Mouse (Mus musculus) kidney, embryonic 16.5 days (tissue): ENCODE data around the gene BC048403. TPM values are rescaled to one million over a fixed set of nuclear protein-coding genes. Genes with fewer than 3 reads are reported as not detected.

Experiments used
- ATAC-seq: fragments of 200-750 bp; cut with Nextera tagmentation; 2 replicates; pipeline ENCODE4 v1.8.0; 2017; ENCODE audit warnings: moderate TSS enrichment; ENCODE audit not compliant: low FRiP score, low TSS enrichment
- H3K27ac ChIP-seq: fragments of 300-500 bp; sonication (generic); 2 replicates; pipeline ENCODE4 v1.5.1; 2014; ENCODE audit warnings: low read length
- H3K27me3 ChIP-seq: fragments of 300-500 bp; sonication (generic); 2 replicates; pipeline ENCODE4 v1.6.1; 2014; ENCODE audit warnings: low read length, control low read depth, mixed read lengths; ENCODE audit not compliant: insufficient read depth
- H3K36me3 ChIP-seq: fragments of 300-500 bp; sonication (generic); 2 replicates; pipeline ENCODE4 v1.6.1; 2014; ENCODE audit warnings: low read length, control low read depth, mixed read lengths; ENCODE audit not compliant: insufficient read depth
- H3K4me1 ChIP-seq: fragments of 300-500 bp; sonication (generic); 2 replicates; pipeline ENCODE4 v1.6.1; 2014; ENCODE audit warnings: low read length, control low read depth, mixed read lengths; ENCODE audit not compliant: insufficient read depth
- H3K4me2 ChIP-seq: fragments of 300-500 bp; sonication (generic); replicated peaks from 2 replicates; pipeline ENCODE4 v1.6.1; 2014; ENCODE audit warnings: low read depth, low read length
- H3K4me3 ChIP-seq: fragments of 300-500 bp; sonication (generic); 2 replicates; pipeline ENCODE4 v1.5.1; 2014; ENCODE audit warnings: mild to moderate bottlenecking, low read length
- H3K9ac ChIP-seq: fragments of 300-500 bp; sonication (generic); replicated peaks from 2 replicates; pipeline ENCODE4 v1.6.1; 2014; ENCODE audit warnings: low read length
- H3K9me3 ChIP-seq: fragments of 300-500 bp; sonication (generic); 2 replicates; pipeline ENCODE4 v1.6.1; 2016; ENCODE audit warnings: low read length, control low read depth
- WGBS: fragments of 180-500 bp; shearing (Covaris S2); extraction: QIAGEN DNeasy Blood & Tissue Kit; methylation state at CpG from one replicate; pipeline ENCODE4 v1.1.7; 2014; 5-methylcytosine and 5-hydroxymethylcytosine counted together
- polyA plus RNA-seq: library from polyadenylated mRNA; unstranded; fragments of >200 nt; fragmentation: Nextera tagmentation; extraction: Ambion mirVana; gene quantifications from 2 replicates; pipeline ENCODE4 v1.2.1, GENCODE M21; 2015

The BC048403 gene
- polyA plus RNA-seq, 1 experiment from 2014 or later = 2.4 TPM

DNA sequence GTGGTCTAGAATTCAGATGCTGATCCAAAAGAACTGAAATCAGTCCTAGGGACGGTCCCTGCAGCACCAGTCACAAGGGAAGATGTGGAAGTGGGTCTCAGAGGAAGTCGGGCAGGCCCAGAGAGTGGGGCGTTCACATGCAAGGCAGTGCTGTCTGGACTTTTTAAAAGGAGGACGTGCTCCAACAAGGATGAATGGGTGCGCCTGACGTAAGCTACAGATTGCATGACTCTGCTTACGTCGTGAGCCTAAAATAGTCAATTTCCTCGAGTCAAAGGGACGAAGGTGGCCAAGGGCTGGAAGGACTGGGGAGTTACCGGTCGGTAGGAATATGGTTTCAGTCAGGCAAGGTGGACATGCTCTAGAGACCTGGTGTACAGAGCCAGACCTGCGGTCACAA lies 60.3 kb downstream of the BC048403 start:
- peaks cover 16% of the 10 kb centered on the region for H3K36me3 ChIP-seq
- no peak overlapping the region for H3K4me3 ChIP-seq
- H3K9ac ChIP-seq = no peak overlapping the region
- H3K27ac ChIP-seq = no peak overlapping the region
- no peak overlapping the region for H3K4me2 ChIP-seq
- no peaks in the 10 kb centered on the region for H3K9me3 ChIP-seq
- no peaks in the 10 kb centered on the region for H3K4me1 ChIP-seq
- 95% methylated on average over 13 of the region's 13 CpGs for WGBS
- H3K27me3 ChIP-seq = no peaks in the 10 kb centered on the region
- no peak for ATAC-seq

Other genes starting within 250 kb of the BC048403 start
- 34.2 TPM in 2 replicates for gene Tbk1, start 153.2 kb upstream of the BC048403 start, polyA plus RNA-seq
- gene Xpot, start 113.6 kb upstream of the BC048403 start, polyA plus RNA-seq = 48.3 and 55.9 TPM in 2 replicates
- 0.27 and 0.30 TPM in 2 replicates for gene D930020B18Rik, start 98.3 kb upstream of the BC048403 start, polyA plus RNA-seq